Comparison of ENCODE assay signal across 21 mouse cellular contexts in genomic region chr4:98756141-98756540, GRCm38 (mm10). TPM values are rescaled to one million over a fixed set of nuclear protein-coding genes. Genes with fewer than 3 reads are reported as not detected.
A peak's percentile ranks its signal among the peaks of the same experiment; 100 is the strongest.
DNase-seq lines count a peak whose midpoint lies in the region; ATAC-seq lines count a peak whose summit lies in the region.
"Had no signal": no experiment of that assay in that cellular context is flagged by ENCODE, and none has a peak within 500 bp of the region (broad histone marks: within the 10 kb centered on the region; RNA-seq: fewer than 3 reads in every experiment).

No protein-coding gene starts in this region.

- no peaks in the 10 kb centered on the region for H3K27me3 ChIP-seq in hindbrain, embryonic 10.5 days (ENCODE audit: insufficient read depth, poor library complexity, severe bottlenecking)
- no peaks in the 10 kb centered on the region for H3K27me3 ChIP-seq in hindbrain, embryonic 12.5 days
- H3K27me3 ChIP-seq: embryonic facial prominence, embryonic 15.5 days; liver, embryonic 15.5 days; stomach, embryonic 15.5 days had no signal

- H3K4me2 ChIP-seq in hindbrain, embryonic 12.5 days (replicated peaks), result no peak overlapping the region
- H3K4me2 ChIP-seq: embryonic facial prominence, embryonic 15.5 days; liver, embryonic 15.5 days; stomach, embryonic 15.5 days had no signal

- H3K36me3 ChIP-seq in hindbrain, embryonic 10.5 days, result no peaks in the 10 kb centered on the region; the same call in 1 of the 2 replicates
- no peaks in the 10 kb centered on the region for H3K36me3 ChIP-seq in hindbrain, embryonic 12.5 days
- H3K36me3 ChIP-seq: liver, embryonic 15.5 days had no signal

- no peak overlapping the region for H3K4me3 ChIP-seq in hindbrain, embryonic 10.5 days
- H3K4me3 ChIP-seq in hindbrain, embryonic 12.5 days, result no peak overlapping the region
- H3K4me3 ChIP-seq: embryonic facial prominence, embryonic 15.5 days; liver, embryonic 15.5 days; stomach, embryonic 15.5 days had no signal

- 32% methylated on average over 11 of the region's 11 CpGs for WGBS in hindbrain, embryonic 10.5 days
- WGBS in hindbrain, embryonic 12.5 days, result 24% methylated on average over 11 of the region's 11 CpGs

- H3K4me1 ChIP-seq in hindbrain, embryonic 10.5 days (replicated peaks), result peaks cover 30% of the 10 kb centered on the region
- peaks cover 16% of the 10 kb centered on the region for H3K4me1 ChIP-seq in hindbrain, embryonic 12.5 days
- H3K4me1 ChIP-seq: liver, embryonic 15.5 days had no signal

- no peak overlapping the region for H3K9ac ChIP-seq in hindbrain, embryonic 12.5 days
- H3K9ac ChIP-seq: embryonic facial prominence, embryonic 15.5 days; liver, embryonic 15.5 days; stomach, embryonic 15.5 days had no signal

- H3K9me3 ChIP-seq in hindbrain, embryonic 10.5 days, result no peaks in the 10 kb centered on the region
- H3K9me3 ChIP-seq in hindbrain, embryonic 12.5 days (replicated peaks), result no peaks in the 10 kb centered on the region
- H3K9me3 ChIP-seq: embryonic facial prominence, embryonic 15.5 days; liver, embryonic 15.5 days; stomach, embryonic 15.5 days had no signal

- peak; percentile 30 for DNase-seq in hindbrain, embryonic 10.5 days (ENCODE audit: low spot score)
- DNase-seq in retina, postnatal 1 day, result peak; percentile 34
- no peak for DNase-seq in retina, embryonic 14.5 days (ENCODE audit: low spot score)
- DNase-seq in kidney, postnatal 10 days, result peak; percentile 26
- DNase-seq in heart, postnatal 4 days, result no peak
- no peak for DNase-seq in testis, postnatal 10 days (ENCODE audit: low spot score)
- DNase-seq: adrenal gland, postnatal 36 days; B cell, adult 2 months; cerebellum, adult 8-10 months; gastrocnemius, postnatal 36 days; lung, postnatal 10 days had no signal

- no peak for ATAC-seq in hindbrain, embryonic 12.5 days (ENCODE audit: low FRiP score)
- ATAC-seq: inflammation-experienced regulatory T-cells, adult 6 months had no signal

- peak overlapping the region; percentile 70 for H3K27ac ChIP-seq in hindbrain, embryonic 10.5 days
- no peak overlapping the region for H3K27ac ChIP-seq in hindbrain, embryonic 12.5 days
- H3K27ac ChIP-seq: embryonic facial prominence, embryonic 15.5 days; liver, embryonic 15.5 days; stomach, embryonic 15.5 days had no signal

RNA-seq across cellular contexts. Expression of gene L1td1, which starts 29.6 kb away (rescaled TPM):
- 0.20 TPM in 1 of 2 replicates, not detected in the other for polyA plus RNA-seq in hindbrain, embryonic 10.5 days (2016; fragmentation: Nextera tagmentation; extraction: Ambion mirVana)
- 0.30 and 0.36 TPM in 2 replicates for polyA plus RNA-seq in hindbrain, embryonic 12.5 days (2016; fragmentation: Nextera tagmentation; extraction: Ambion mirVana)
- not detected for total RNA-seq in heart, postnatal 4 days (2021)
- total RNA-seq: adrenal gland, postnatal 36 days; gastrocnemius, postnatal 36 days; layer of hippocampus, postnatal 25 days; megakaryocyte, adult 5-6 weeks had no signal
- polyA plus RNA-seq: embryonic facial prominence, embryonic 15.5 days; heart, postnatal 0 days; inflammation-experienced regulatory T-cells, adult 6 months; liver, embryonic 15.5 days; spleen, adult 2 months; thymus, postnatal 0 days had no signal

Comparison
In these comparisons a context has a peak if more than half of its experiments do, and no peak if none do; other contexts are left out.
1. DNase-seq: peak in hindbrain, embryonic 10.5 days (single experiment), retina, postnatal 1 day (single experiment) and kidney, postnatal 10 days (single experiment); none in retina, embryonic 14.5 days (single experiment), heart, postnatal 4 days (single experiment) and testis, postnatal 10 days (single experiment).